Comparison of ENCODE assay signal across 8 mouse cellular contexts in the genomic region with DNA sequence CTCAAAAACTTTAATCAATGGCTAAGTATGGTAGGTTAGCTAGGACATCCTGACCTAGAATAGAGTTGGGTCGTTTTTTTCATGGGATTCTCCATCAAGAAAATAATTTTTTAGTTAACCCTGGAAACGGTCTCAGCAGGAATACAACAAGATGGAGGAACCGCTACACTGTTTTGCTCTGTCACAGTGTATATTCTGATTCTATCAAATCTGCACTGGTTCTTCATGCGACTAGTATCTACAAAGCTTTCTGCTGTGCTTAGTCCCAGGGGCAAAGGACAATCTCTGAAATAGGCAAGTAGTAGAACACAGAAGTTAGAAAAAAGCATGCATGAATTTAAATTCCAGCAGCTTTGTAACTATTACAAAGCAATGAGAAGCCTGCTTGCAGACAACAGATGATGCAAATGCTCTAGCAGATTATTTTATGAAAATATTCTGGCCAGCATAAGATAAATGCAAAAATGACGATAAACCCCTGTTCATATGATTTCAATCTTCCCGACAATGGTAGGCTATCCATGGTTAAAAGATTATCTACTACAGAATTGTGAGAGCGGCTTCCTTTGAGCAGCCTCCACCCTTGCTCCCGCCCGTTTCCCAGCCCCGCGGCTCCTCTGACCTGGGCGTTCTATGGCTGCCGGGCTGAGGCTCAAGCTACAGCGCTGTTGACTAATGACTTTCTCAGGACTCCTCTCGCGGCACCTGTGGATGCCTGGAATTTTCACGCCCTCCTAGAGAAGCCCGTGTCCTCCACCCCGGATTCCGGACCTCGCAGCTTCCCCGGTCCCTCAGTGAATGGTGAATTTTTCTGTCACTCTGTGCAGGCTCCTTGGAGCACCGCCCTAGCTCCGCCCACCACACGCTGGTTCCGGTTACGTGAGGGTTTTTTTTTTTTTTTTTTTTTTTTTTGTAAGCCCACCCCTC. TPM values are rescaled to one million over a fixed set of nuclear protein-coding genes. Genes with fewer than 3 reads are reported as not detected.
DNase-seq lines count a peak whose midpoint lies in the region; ATAC-seq and TF ChIP-seq lines count a peak whose summit lies in the region.

Zfp40 (minus strand) TSS at position 800 of the 927 bp plus-strand sequence.

- H3K27me3 ChIP-seq in E14TG2a.4 (ENCODE audit: insufficient read depth, low read length): no peaks in the 10 kb centered on the region
- H3K27me3 ChIP-seq in forebrain, embryonic 12.5 days: no peaks in the 10 kb centered on the region
- H3K27me3 ChIP-seq in heart, postnatal 0 days (ENCODE audit: control insufficient read depth, insufficient read depth, low read length): no peaks in the 10 kb centered on the region
- no peaks in the 10 kb centered on the region for H3K27me3 ChIP-seq in liver, embryonic 16.5 days (ENCODE audit: control insufficient read depth, insufficient read depth, low read depth, low read length)
- no peaks in the 10 kb centered on the region for H3K27me3 ChIP-seq in neural tube, embryonic 13.5 days
- no peaks in the 10 kb centered on the region for H3K27me3 ChIP-seq in testis, adult 2 months (ENCODE audit: control insufficient read depth, insufficient read depth, low read length)

- H3K4me1 ChIP-seq in E14TG2a.4 (replicated peaks; ENCODE audit: low read depth, low read length): peaks cover 8% of the 10 kb centered on the region
- peaks cover 7% of the 10 kb centered on the region for H3K4me1 ChIP-seq in forebrain, embryonic 12.5 days
- H3K4me1 ChIP-seq in heart, postnatal 0 days (ENCODE audit: control insufficient read depth, insufficient read depth): peaks cover 7% of the 10 kb centered on the region; the same call in 1 of the 2 replicates
- H3K4me1 ChIP-seq in liver, embryonic 16.5 days (ENCODE audit: control insufficient read depth, low read depth, low read length): peaks cover 9% of the 10 kb centered on the region
- peaks cover 18% of the 10 kb centered on the region for H3K4me1 ChIP-seq in neural tube, embryonic 13.5 days (replicated peaks)
- peaks cover 3% of the 10 kb centered on the region for H3K4me1 ChIP-seq in testis, adult 2 months (ENCODE audit: control insufficient read depth, insufficient read depth, low read length)

- no peak for TF ChIP-seq EP300 in heart, postnatal 0 days (IDR thresholded peaks at IDR 0.05; ENCODE audit: low read depth)

- no peak for TF ChIP-seq POLR2A in testis, adult 2 months (IDR thresholded peaks at IDR 0.05; ENCODE audit: control insufficient read depth, low read depth, low read length)

- WGBS in forebrain, embryonic 12.5 days: 5% methylated on average over 27 of the region's 27 CpGs
- WGBS in heart, postnatal 0 days: 4% methylated on average over 27 of the region's 27 CpGs
- 2% methylated on average over 26 of the region's 27 CpGs for WGBS in liver, embryonic 16.5 days (ENCODE audit: insufficient replicate concordance)
- WGBS in neural tube, embryonic 13.5 days: 5% methylated on average over 27 of the region's 27 CpGs

- H3K4me2 ChIP-seq in forebrain, embryonic 12.5 days: peak within 1 kb of the TSS; percentile 66
- peak within 1 kb of the TSS; percentile 79 for H3K4me2 ChIP-seq in heart, postnatal 0 days (ENCODE audit: low read depth, low read length)
- H3K4me2 ChIP-seq in liver, embryonic 16.5 days (ENCODE audit: low read depth, low read length): peak within 1 kb of the TSS; percentile 81
- H3K4me2 ChIP-seq in neural tube, embryonic 13.5 days: peak within 1 kb of the TSS; percentile 72

- H3K9ac ChIP-seq in forebrain, embryonic 12.5 days: peak within 1 kb of the TSS; percentile 77
- H3K9ac ChIP-seq in heart, postnatal 0 days (replicated peaks; ENCODE audit: low read depth, low read length): peak within 1 kb of the TSS; percentile 83
- peak within 1 kb of the TSS; percentile 70 for H3K9ac ChIP-seq in liver, embryonic 16.5 days (ENCODE audit: low read depth, low read length)
- peak within 1 kb of the TSS; percentile 81 for H3K9ac ChIP-seq in neural tube, embryonic 13.5 days

- H3K9me3 ChIP-seq in E14TG2a.4 (ENCODE audit: low read length): no peaks in the 10 kb centered on the region
- H3K9me3 ChIP-seq in forebrain, embryonic 12.5 days: no peaks in the 10 kb centered on the region
- no peaks in the 10 kb centered on the region for H3K9me3 ChIP-seq in heart, postnatal 0 days (replicated peaks; ENCODE audit: control insufficient read depth, low read length)
- no peaks in the 10 kb centered on the region for H3K9me3 ChIP-seq in liver, embryonic 16.5 days (replicated peaks; ENCODE audit: control insufficient read depth, low read length)
- no peaks in the 10 kb centered on the region for H3K9me3 ChIP-seq in neural tube, embryonic 13.5 days

- peak; percentile 99 for ATAC-seq in forebrain, embryonic 12.5 days (ENCODE audit: low FRiP score)
- ATAC-seq in heart, postnatal 0 days (ENCODE audit: insufficient read depth, low read depth): peak; percentile 100
- ATAC-seq in liver, embryonic 16.5 days (ENCODE audit: low read depth): peak; percentile 99
- peak; percentile 100 for ATAC-seq in neural tube, embryonic 13.5 days (ENCODE audit: low read depth)

- no peaks in the 10 kb centered on the region for H3K36me3 ChIP-seq in E14TG2a.4 (ENCODE audit: insufficient read depth, low read length)
- 0 out of 2 replicates have a peak, but pooled peaks cover 7% of the 10 kb centered on the region for H3K36me3 ChIP-seq in forebrain, embryonic 12.5 days (replicated peaks)
- H3K36me3 ChIP-seq in heart, postnatal 0 days (replicated peaks; ENCODE audit: control insufficient read depth, insufficient read depth, low read length): 0 out of 2 replicates have a peak, but pooled peaks cover 3% of the 10 kb centered on the region
- no peaks in the 10 kb centered on the region for H3K36me3 ChIP-seq in liver, embryonic 16.5 days (ENCODE audit: control insufficient read depth, insufficient read depth)
- peaks cover 10% of the 10 kb centered on the region for H3K36me3 ChIP-seq in neural tube, embryonic 13.5 days
- no peaks in the 10 kb centered on the region for H3K36me3 ChIP-seq in testis, adult 2 months (ENCODE audit: control insufficient read depth, insufficient read depth, low read length)

- peak; percentile 85 for DNase-seq in c-Kit-positive CD71-positive TER-119-positive erythroid progenitor cells, embryonic 14.5 days (ENCODE audit: low spot score)
- DNase-seq in heart, postnatal 0 days (ENCODE audit: low spot score): peak; percentile 88
- DNase-seq in kidney, postnatal 4 days: peak; percentile 94 to 97

- peak within 1 kb of the TSS; percentile 85 for H3K4me3 ChIP-seq in E14TG2a.4 (replicated peaks; ENCODE audit: low read length)
- H3K4me3 ChIP-seq in forebrain, embryonic 12.5 days (replicated peaks): peak within 1 kb of the TSS; percentile 70
- H3K4me3 ChIP-seq in heart, postnatal 0 days (ENCODE audit: low read depth, low read length): peak within 1 kb of the TSS; percentile 90
- peak within 1 kb of the TSS; percentile 73 for H3K4me3 ChIP-seq in liver, embryonic 16.5 days (ENCODE audit: low read depth, low read length)
- H3K4me3 ChIP-seq in neural tube, embryonic 13.5 days: peak within 1 kb of the TSS; percentile 78
- H3K4me3 ChIP-seq in testis, adult 2 months (ENCODE audit: control insufficient read depth, low read depth, low read length): peak within 1 kb of the TSS; percentile 92

- H3K27ac ChIP-seq in forebrain, embryonic 12.5 days: peak within 1 kb of the TSS; percentile 73; the same call in 1 of the 2 replicates
- H3K27ac ChIP-seq in heart, postnatal 0 days (ENCODE audit: low read depth): peak within 1 kb of the TSS; percentile 87
- peak within 1 kb of the TSS; percentile 69 for H3K27ac ChIP-seq in liver, embryonic 16.5 days (ENCODE audit: low read length)
- peak within 1 kb of the TSS; percentile 86 for H3K27ac ChIP-seq in neural tube, embryonic 13.5 days (replicated peaks)
- H3K27ac ChIP-seq in testis, adult 2 months (ENCODE audit: control insufficient read depth, insufficient read depth, low read depth, low read length): peak within 1 kb of the TSS; percentile 44; the same call in 1 of the 2 replicates

- TF ChIP-seq CTCF in E14TG2a.4 (conservative IDR thresholded peaks at IDR 0.05; ENCODE audit: low read length): no peak
- TF ChIP-seq CTCF in heart, postnatal 0 days (IDR thresholded peaks at IDR 0.05; ENCODE audit: low read depth): no peak
- no peak for TF ChIP-seq CTCF in testis, adult 2 months (IDR thresholded peaks at IDR 0.05; ENCODE audit: control insufficient read depth, insufficient read depth, insufficient replicate concordance, low read depth, low read length)

RNA-seq across cellular contexts. Expression of gene Zfp40, which starts in this region (rescaled TPM):
- 22.4 and 25.6 TPM in 2 replicates for polyA plus RNA-seq in forebrain, embryonic 12.5 days (2016; fragmentation: Nextera tagmentation; extraction: Ambion mirVana)
- 3.4 and 4.8 TPM in 2 replicates for total RNA-seq in heart, postnatal 0 days (2014; rRNA removed; ENCODE audit: low replicate concordance)
- 6.1 and 7.1 TPM in 2 replicates for polyA plus RNA-seq in heart, postnatal 0 days (2015; fragmentation: Nextera tagmentation; extraction: Ambion mirVana)
- 1.4 and 1.5 TPM in 2 replicates for polyA plus RNA-seq in liver, embryonic 16.5 days (2015; fragmentation: Nextera tagmentation; extraction: Ambion mirVana)
- 23.2 and 25.6 TPM in 2 replicates for polyA plus RNA-seq in neural tube, embryonic 13.5 days (2015; fragmentation: Nextera tagmentation; extraction: Ambion mirVana)
- 0.31 and 0.49 TPM in 2 replicates for polyA plus RNA-seq in testis, adult 2 months (2012; rRNA removed)

Comparison
In these comparisons a context has a peak if more than half of its experiments do, and no peak if none do; other contexts are left out.
1. Peak in every context shown above with its lines: DNase-seq, ATAC-seq, H3K4me3 ChIP-seq and H3K27ac ChIP-seq.